Mouse (Mus musculus) heart, adult 2 months (tissue): ENCODE measurements around the gene Ccdc78.

ENCODE experiments used
- CTCF ChIP-seq: fragments of 200-600 bp; IDR thresholded peaks from 2 replicates; pipeline ENCODE4 v1.8.1; 2022; ENCODE audit warnings: antibody characterized with exemption, mild to moderate bottlenecking, moderate library complexity
- POLR2A ChIP-seq: fragments of 200-500 bp; IDR thresholded peaks from 2 replicates; pipeline ENCODE4 v1.6.1; 2011; ENCODE audit warnings: mild to moderate bottlenecking, low read depth, low read length, control low read depth; ENCODE audit not compliant: insufficient read depth

GRCm38 (mm10) chr17:25809606-25810340, 23.4 kb downstream of the Ccdc78 start:
- TF ChIP-seq CTCF (no peak), POLR2A (no peak)
